Mouse (Mus musculus): ENCODE results near the gene Hsd3b7. TPM values are rescaled to one million over a fixed set of nuclear protein-coding genes. Genes with fewer than 3 reads are reported as not detected.
"Not testable (repeated sequence)": the region's sequence is repeated elsewhere in the genome, so short reads cannot be mapped to it uniquely, and the experiment has no call there.

Hsd3b7 gene
- polyA plus RNA-seq, 1 experiment from 2014 or later: 28.0 TPM

DNA sequence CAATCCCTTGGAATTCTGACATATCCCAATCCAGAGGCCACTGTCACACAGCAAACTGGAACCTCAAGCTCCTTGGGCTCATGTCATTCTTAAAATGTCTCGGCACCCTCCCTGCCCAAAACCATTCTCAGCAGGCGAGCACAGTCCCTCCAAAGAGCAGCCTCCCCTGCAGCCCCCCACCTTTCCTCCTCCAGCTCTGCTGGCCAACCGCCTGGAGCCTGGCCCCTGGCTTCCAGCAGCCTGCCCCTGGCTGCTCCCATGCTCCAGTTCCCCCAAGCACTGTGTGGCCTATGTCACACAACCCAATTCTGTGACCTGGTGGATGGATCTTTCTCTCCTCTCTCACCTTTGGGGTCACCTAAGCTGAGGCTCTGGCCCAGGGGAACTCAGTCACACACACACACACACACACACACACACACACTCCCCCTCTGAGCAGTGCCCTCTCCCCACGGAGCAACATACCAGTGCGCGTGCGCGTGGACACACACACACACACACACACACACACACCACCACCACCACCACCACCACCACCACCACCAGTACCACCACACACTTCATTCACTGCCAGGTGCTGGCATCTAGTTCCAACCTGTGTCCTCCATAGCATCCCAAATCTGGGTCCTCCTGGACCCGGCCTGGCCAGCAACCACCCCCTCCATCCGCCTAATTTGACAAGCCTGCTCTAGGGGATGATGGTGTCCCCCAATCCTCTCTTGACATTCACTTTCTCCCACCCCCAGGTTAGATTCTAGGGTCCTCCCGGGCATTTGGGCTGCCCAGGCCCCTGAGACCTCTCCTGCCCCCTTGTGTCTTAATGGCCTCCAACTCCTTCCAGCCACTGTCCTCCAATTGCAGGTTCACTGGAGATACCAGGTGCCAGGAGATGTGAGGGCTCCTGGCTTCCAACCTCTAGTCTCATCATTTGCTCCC, 23.1 kb downstream of the Hsd3b7 start:
- Histone ChIP-seq H3K4me3 (peak overlapping the region; percentile 47; the same call in 1 of the 2 replicates), H3K4me1 (0 out of 2 replicates have a peak, but pooled peaks cover 20% of the 10 kb centered on the region), H3K4me2 (peak overlapping the region; percentile 55), H3K9ac (0 out of 2 replicates have a peak overlapping the region, but pooled peaks have one; percentile 28), H3K27me3 (replicated peaks) (peaks cover 39% of the 10 kb centered on the region), H3K36me3 (no peaks in the 10 kb centered on the region), H3K9me3 (replicated peaks) (no peaks in the 10 kb centered on the region), H3K27ac (no peak overlapping the region)
- WGBS (ENCODE audit: insufficient replicate concordance): 70% methylated on average over 8 of the region's 11 CpGs
- no peak for ATAC-seq

DNA sequence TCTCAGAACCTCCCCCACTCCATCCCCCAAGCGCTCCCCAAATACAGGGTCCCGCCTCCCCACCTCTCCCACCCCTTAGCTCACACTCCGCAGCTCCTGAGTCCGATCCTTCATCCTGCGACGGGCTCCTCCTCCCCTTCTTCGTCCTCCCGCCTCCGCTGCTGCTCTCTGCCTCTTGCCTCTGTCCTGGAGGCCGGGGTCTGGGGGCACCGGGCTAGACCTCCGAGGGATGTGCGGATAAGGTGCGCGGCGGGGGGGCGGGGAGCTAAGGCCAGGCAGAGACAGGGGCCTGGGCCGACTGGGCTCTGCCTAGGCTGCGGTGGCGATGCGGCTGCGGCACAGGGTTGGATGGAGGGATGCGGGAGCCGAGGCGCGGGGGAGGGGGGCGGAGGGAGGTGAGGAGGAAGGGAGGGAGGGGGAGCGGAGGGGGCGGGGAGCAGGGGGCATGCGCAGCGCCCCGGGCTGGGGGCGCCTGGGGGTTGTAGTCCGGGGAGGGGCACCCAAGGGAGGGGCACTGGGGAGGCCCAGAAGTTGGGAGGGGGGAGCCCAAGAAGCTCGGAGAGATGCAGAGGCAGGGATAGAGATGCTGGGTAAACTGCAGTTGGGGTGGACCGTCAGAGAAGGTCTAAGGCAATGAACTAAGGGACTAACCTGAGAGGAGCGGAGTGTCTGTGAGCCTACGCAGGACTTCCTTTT, 23.9 kb downstream of the Hsd3b7 start, which contains the start of the genes Stx4a and Stx1b:
Gene Stx4a (plus strand): TSS at position 119 of the 696 bp plus-strand sequence.
Gene Stx1b (minus strand): TSS at position 374 of the 696 bp plus-strand sequence.
- ATAC-seq: no peak
- H3K9ac ChIP-seq: peak within 1 kb of the TSS; percentile 28; the same call in 1 of the 2 replicates
- no peak within 1 kb of the TSS for H3K27ac ChIP-seq
- no peaks in the 10 kb centered on the region for H3K9me3 ChIP-seq (replicated peaks)
- H3K4me2 ChIP-seq: peak within 1 kb of the TSS; percentile 55
- H3K4me1 ChIP-seq: 0 out of 2 replicates have a peak, but pooled peaks cover 20% of the 10 kb centered on the region
- no peaks in the 10 kb centered on the region for H3K36me3 ChIP-seq
- peak within 1 kb of the TSS; percentile 47 for H3K4me3 ChIP-seq
- peaks cover 39% of the 10 kb centered on the region for H3K27me3 ChIP-seq (replicated peaks)
- 9% methylated on average over 35 of the region's 38 CpGs for WGBS (ENCODE audit: insufficient replicate concordance)

DNA sequence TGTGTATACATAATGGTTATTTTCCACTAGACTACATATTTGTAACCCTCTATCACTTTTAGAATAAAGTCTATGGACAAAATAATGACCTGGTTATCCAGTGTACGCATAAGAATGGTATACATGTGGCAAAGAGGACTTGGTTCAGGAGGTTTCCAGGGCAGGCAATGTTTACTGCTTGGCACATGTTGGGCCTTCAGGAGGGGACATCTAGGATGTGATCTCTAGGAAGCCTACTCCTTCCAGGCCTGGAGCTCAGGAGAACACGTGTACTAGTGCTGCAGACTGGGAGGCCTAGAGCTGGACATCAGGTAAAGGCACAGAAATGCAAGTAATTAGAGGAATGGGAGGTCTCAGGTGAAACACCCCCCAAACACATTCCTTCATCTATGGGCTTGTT, 35.1 kb downstream of the Hsd3b7 start:
- Histone ChIP-seq H3K9ac (no peak overlapping the region), H3K4me1 (peaks cover 5% of the 10 kb centered on the region), H3K27me3 (replicated peaks) (no peaks in the 10 kb centered on the region), H3K4me2 (no peak overlapping the region), H3K36me3 (no peaks in the 10 kb centered on the region), H3K27ac (no peak overlapping the region), H3K4me3 (no peak overlapping the region), H3K9me3 (replicated peaks) (no peaks in the 10 kb centered on the region)
- ATAC-seq: no peak
- WGBS (ENCODE audit: insufficient replicate concordance): 63% methylated on average over 2 of the region's 2 CpGs

DNA sequence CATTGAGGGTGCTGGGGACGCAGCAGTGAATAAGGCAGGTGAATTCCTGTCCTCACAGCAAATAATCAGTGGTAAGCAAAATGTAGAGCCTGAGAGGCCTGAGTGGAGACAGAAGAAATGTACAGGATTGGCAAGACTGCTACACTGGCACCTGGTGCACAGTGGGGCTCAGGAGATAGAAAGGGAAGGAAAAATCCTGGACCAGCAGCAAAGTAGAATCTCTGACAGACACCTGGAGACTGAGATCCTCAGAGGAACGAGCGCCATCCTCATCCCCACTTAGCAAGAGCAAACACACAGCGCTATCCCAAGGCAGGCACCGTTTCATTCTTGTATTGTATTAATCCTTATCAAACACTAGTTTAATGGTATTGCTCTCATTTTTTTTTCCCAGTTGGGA, 37.1 kb downstream of the Hsd3b7 start:
- Histone ChIP-seq H3K27me3 (replicated peaks) (no peaks in the 10 kb centered on the region), H3K27ac (no peak overlapping the region), H3K4me2 (no peak overlapping the region), H3K9ac (no peak overlapping the region), H3K36me3 (no peaks in the 10 kb centered on the region), H3K4me3 (no peak overlapping the region), H3K9me3 (replicated peaks) (no peaks in the 10 kb centered on the region), H3K4me1 (peaks cover 13% of the 10 kb centered on the region)
- WGBS (ENCODE audit: insufficient replicate concordance): 81% methylated on average over 5 of the region's 5 CpGs
- no peak for ATAC-seq

DNA sequence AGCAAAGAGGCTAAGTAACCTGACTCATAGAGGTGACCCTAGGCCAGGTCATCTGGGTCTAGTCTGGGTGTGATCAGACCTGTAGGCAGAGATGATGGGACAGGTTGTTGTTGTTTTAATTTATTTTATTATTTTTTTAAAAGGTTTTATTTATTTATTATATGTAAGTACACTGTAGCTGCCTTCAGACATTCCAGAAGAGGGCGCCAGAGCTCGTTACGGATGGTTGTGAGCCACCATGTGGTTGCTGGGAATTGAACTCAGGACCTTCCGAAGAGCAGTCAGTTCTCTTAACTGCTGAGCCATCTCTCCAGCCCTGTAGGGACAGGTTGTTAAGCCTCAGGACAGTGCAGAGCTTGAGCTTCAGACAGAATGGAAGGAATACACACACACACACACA, 37.5 kb downstream of the Hsd3b7 start:
- WGBS (ENCODE audit: insufficient replicate concordance): 75% methylated on average over 4 of the region's 4 CpGs
- H3K9me3 ChIP-seq (replicated peaks); H3K9ac ChIP-seq; H3K4me2 ChIP-seq; H3K27me3 ChIP-seq (replicated peaks); H3K4me3 ChIP-seq; H3K27ac ChIP-seq; ATAC-seq; H3K36me3 ChIP-seq: not testable (repeated sequence)
- H3K4me1 ChIP-seq: peaks cover 17% of the 10 kb centered on the region

DNA sequence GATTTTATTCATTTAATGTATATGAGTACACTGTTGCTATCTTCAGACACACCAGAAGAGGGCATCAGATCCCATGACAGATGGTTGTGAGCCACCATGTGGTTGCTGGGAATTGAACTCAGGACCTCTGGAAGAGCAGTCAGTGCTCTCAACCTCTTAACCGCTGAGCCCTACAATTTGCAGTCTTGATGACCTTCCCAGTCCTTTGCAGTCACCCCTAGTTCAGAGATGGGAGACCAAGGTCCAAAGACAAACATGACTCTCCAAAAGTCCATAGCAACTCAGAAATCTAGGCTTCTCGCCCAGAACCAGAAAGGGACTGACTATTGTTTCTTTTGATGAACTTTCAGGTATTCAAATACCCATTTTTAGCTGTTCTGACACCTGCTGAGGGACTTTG, 39.6 kb downstream of the Hsd3b7 start:
- peaks cover 17% of the 10 kb centered on the region for H3K4me1 ChIP-seq
- not testable (repeated sequence) for H3K9ac ChIP-seq; H3K4me2 ChIP-seq; H3K4me3 ChIP-seq; ATAC-seq; H3K27me3 ChIP-seq (replicated peaks); H3K9me3 ChIP-seq (replicated peaks)
- H3K36me3 ChIP-seq: peaks cover 17% of the 10 kb centered on the region
- H3K27ac ChIP-seq: 0 out of 2 replicates have a peak overlapping the region, but pooled peaks have one; percentile 90
- WGBS (ENCODE audit: insufficient replicate concordance): 70% methylated on average over 2 of the region's 2 CpGs

DNA sequence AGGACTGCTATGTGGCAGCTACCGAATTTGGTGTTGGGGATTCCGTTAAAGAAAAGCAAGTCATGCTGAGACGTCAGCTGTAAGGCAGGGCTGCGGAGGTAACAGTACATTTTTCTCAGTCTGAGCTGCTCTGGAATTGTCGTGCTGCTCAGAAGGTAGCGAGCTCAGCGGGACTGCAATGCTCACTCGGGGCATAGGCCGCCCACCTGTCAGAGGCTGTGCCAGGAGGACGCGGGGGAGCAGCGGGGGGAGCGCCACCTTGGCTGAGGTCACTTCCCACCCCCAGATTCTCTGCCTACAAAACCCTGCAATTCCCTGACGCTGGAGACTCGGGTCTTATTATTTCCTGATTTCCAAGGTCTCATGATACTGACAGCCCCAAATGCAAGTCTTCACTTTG, 40.5 kb downstream of the Hsd3b7 start:
- H3K27me3 ChIP-seq (replicated peaks): no peaks in the 10 kb centered on the region
- H3K9me3 ChIP-seq (replicated peaks): no peaks in the 10 kb centered on the region
- ATAC-seq: peak; percentile 22; the same call in 1 of the 2 replicates
- H3K4me1 ChIP-seq: peaks cover 17% of the 10 kb centered on the region
- H3K27ac ChIP-seq: peak overlapping the region; percentile 90
- H3K4me3 ChIP-seq: peak overlapping the region; percentile 69
- H3K9ac ChIP-seq: peak overlapping the region; percentile 80
- WGBS (ENCODE audit: insufficient replicate concordance): 12% methylated on average over 15 of the region's 15 CpGs
- peaks cover 20% of the 10 kb centered on the region for H3K36me3 ChIP-seq
- H3K4me2 ChIP-seq: peak overlapping the region; percentile 98

DNA sequence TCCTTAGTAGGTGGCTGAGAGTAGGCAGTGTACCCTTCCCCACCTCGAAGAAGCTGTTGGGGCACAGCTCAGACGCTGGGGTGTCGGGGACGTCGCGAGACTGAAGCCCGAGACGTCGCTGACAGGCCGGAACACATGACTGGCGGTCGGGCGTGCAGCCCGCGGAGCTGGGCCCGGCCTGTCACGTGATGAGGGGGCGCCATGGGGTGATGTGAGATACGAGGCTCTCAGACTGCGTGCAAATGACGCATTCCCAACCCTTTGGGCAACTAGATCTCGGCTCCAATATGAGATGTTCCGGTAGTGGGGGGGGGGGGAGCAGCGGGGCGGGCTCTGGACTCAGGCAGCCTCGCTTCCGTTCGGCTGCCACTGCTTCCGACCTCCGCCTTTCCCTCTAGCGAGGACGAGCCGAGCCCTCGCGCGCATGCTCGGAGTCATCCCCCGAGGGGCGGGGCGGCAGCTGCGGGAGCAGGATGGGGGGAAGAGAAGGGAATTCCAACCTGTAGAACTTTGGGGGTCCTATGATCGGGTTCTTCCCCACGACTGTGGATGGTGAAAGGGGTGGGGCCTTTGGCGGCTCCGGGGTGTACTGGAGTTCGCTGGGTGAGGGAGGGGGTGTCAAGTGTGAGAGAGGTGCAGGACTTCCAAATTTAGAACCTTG, 41.1 kb downstream of the Hsd3b7 start:
- Histone ChIP-seq H3K4me2 (peak overlapping the region; percentile 98), H3K27ac (peak overlapping the region; percentile 90), H3K9ac (peak overlapping the region; percentile 80), H3K27me3 (replicated peaks) (no peaks in the 10 kb centered on the region), H3K4me3 (peak overlapping the region; percentile 69), H3K36me3 (peaks cover 26% of the 10 kb centered on the region), H3K9me3 (replicated peaks) (no peaks in the 10 kb centered on the region), H3K4me1 (peaks cover 17% of the 10 kb centered on the region)
- under 1% methylated on average over 46 of the region's 46 CpGs for WGBS (ENCODE audit: insufficient replicate concordance)
- ATAC-seq: peak; percentile 86

DNA sequence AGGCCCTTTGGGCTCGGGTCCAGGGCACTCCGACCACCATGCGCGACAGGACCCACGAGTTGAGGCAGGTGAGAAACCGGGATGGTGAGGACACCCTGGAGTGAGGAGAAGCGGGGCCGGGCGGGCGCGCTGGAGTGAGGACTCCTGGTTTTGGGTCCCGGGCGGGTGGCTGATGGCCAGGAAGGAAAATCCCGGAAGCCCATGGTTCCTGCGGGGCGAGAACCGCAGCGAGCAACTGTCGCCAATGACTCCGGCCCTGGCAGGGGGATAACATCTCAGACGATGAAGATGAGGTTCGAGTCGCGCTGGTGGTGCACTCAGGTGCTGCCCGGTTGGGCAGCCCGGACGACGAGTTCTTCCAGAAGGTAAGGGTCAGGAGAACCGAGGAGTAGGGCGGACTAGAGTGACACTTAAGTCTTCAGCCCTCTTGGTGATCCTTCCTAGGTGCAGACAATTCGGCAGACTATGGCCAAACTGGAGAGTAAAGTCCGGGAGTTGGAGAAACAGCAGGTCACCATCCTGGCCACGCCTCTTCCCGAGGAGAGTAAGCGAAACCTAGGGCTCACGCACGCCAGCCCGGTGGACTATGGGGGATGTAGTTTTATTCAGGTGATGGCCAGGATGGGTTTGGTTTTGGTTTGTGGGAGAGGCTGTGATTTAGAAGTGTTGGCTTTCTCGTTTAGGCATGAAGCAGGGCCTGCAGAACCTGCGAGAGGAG, 41.8 kb downstream of the Hsd3b7 start:
- Histone ChIP-seq H3K4me1 (peaks cover 17% of the 10 kb centered on the region), H3K4me2 (peak overlapping the region; percentile 98), H3K9me3 (replicated peaks) (no peaks in the 10 kb centered on the region), H3K27me3 (replicated peaks) (no peaks in the 10 kb centered on the region), H3K36me3 (peaks cover 33% of the 10 kb centered on the region), H3K4me3 (peak overlapping the region; percentile 69), H3K9ac (peak overlapping the region; percentile 80), H3K27ac (peak overlapping the region; percentile 90)
- under 1% methylated on average over 40 of the region's 40 CpGs for WGBS (ENCODE audit: insufficient replicate concordance)
- peak; percentile 74 for ATAC-seq

DNA sequence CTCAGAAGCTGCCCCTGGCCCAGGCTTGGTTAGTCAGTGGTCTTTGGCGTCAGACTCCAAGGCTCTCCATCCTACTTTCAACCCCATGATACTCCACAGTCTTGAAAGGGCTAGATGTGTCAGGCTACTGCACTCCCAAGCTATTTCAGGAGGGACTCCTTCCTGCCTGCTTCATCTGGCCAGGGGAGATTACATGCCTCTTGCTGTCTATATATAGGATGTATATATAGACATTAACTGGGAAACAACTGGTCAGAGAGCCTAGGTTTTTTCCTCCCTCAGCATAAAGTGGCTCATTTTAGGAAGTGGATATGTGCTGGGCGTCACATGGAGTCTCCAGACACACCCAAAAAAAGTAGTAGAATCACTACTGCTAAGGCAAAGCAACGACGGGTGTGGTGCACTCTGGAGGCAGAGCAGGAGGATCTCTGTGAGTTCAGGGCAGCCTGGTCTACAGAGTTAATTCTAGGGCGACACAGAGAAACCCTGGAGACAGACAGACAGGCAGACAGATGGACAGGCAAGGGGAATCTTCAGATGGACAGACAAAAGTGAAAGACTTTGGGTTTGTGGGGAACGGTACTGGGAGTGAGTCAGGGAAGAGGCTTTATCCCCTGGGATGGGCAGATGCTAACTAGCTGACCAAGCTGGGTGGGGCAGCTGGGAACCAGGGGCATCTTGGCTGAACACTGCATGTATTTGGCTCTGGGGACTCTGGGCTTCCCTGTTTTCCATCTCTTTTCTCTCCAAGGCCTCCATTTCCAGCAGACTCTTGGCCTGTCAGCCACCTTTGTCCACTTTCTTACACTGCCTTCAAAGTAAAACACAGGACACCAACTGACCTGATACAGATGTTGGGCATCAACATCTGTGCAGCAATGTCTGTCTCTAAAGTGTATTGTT, 49.8 kb downstream of the Hsd3b7 start:
- WGBS (ENCODE audit: insufficient replicate concordance): 39% methylated on average over 6 of the region's 6 CpGs
- H3K36me3 ChIP-seq: peaks cover 24% of the 10 kb centered on the region
- no peak overlapping the region for H3K9ac ChIP-seq
- no peaks in the 10 kb centered on the region for H3K27me3 ChIP-seq (replicated peaks)
- H3K4me1 ChIP-seq: peaks cover 14% of the 10 kb centered on the region
- no peak overlapping the region for H3K4me2 ChIP-seq
- no peaks in the 10 kb centered on the region for H3K9me3 ChIP-seq (replicated peaks)
- ATAC-seq: peak; percentile 48; the same call in 1 of the 2 replicates
- H3K4me3 ChIP-seq: no peak overlapping the region
- peak overlapping the region; percentile 64 for H3K27ac ChIP-seq
